Mouse (Mus musculus): ENCODE measurements around the gene Btf3.

The Btf3 gene

DNA sequence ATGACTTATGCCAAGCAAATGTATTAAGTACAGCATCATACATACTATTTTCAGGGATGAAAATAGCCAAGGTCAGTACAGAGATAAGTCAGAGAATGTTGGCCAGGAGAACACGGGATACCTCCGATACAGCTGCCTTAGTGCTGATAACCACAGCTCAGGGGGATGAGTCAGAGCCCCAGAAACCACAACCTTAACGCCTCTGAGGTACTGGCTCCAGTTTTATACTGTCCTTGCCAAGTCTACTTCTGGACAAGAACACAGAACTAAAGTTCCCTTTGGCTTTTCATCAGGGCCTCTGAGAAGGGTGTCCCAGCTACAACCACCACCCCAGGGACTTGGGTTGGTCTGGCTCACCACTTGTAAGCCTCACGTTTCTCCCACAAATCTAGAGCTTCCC is 41.2 kb downstream of the Btf3 start:
- DNase-seq (ENCODE audit: low spot score) = no peak

DNA sequence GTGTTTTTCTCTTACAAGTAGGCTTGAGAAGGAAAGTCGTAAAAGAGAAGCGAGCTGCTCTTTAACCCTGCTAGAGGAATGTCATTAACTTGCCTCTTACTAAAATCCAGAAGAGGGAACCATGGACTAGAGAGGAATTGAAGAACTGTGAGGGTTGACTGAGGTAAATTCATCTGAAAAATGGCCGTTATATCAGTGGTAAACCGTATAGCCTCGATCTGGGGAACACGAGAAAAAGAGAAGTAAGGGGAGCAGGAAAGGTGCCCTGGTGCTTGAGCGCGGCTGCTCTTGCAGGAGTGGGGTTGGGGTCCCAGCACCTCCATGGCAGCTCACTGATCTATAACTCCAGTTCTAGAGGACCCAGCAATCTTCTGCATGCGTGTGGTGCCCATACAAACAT is 42.8 kb downstream of the Btf3 start:
- no peak for DNase-seq (ENCODE audit: low spot score)

DNA sequence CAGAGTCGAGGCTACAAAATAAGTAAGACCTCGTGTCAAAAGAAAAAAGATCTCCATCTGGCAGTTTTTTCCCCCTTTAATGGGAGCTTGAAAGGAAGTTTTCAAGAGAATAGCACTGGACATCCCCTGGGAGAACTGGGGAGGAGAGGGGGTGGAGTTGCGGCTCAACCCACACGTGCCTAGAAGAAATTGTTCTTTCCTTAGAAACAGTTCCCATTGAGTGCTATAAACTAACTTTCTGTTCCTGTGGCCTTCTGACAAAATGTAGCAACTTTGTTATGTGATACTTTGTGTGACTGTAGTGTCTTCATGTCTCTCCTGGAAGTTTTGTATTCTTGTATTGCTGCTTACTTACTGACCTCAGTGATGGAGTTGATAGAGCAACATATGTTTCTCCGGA is 52.7 kb downstream of the Btf3 start:
- no peak for DNase-seq (ENCODE audit: low spot score)

DNA sequence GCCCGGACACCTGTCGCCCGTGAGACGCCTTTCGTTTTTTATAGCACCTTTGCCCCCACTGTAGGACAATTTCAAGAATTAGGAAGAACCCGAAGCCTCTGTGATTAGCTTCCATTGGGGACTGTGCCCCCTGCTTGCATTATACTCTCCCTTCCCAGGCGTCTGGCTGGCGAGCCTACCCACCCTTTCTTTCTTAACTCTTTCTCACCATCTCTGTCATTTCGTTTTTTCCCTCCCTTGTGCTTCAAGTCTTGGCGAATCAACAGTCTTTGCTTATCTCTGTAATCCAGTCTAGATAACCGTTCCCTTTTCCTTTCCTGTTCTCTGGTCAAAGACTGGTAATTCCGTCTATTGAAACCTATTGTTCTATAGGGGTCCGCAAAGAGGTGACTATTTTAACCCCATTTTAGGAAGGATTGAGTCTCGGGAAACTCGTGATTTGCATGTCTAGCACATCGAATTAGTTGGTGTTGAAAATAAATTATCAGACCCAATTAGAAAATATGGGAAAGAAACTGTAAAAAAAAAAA is 53.3 kb downstream of the Btf3 start:
- DNase-seq (ENCODE audit: low spot score) = no peak

DNA sequence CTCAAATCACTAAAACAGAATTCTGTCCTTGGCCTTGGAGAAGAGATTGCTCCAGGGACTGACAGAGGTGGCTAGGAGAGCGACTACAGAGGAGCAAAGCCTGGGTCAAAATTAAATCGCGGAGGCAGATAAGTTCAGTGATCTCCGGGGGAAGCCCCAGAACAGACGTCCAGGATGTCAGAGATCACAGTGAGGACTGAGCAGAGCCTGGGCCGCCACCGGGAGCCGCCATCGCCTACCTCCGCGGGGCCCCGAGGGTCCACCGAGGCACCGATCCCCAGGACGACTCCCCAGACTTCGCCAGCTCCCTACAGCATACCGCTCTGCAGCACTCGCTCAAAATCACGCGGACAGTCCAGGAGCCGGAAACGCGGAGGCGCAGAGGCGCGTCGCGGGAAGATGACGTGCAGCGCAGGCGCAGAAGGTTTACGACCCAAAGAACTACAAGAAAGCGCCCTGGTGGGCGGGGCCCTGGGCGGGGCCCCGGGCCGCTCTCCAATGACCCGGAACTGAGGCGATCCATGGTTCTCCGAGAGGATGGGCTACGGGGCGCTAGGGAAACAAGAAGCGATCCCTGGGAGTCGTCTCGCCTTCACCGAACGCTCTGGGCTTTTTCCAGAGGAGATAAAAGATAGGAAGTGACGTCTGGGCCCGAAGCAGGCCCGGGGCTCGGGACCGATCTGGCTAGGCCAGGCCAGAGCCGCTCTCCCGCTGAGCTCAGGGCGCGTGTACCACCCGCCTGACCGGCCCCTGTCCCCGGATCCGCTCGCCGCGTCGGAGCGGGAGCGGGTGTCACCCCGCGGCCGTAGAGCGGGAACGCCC is 54.0 kb downstream of the Btf3 start, which contains the start of the genes Utp15 and Ankra2:
Gene Utp15 (minus strand): TSS at position 406 of the 822 bp plus-strand sequence.
Gene Ankra2 (plus strand): TSS at position 439 of the 822 bp plus-strand sequence.
- peak; percentile 100 for DNase-seq (ENCODE audit: low spot score)
